ENCODE assay signal across 18 mouse cellular contexts in genomic region chr9:97190321-97190860, GRCm38 (mm10).
DNase-seq lines count a peak whose midpoint lies in the region; ATAC-seq and TF ChIP-seq lines count a peak whose summit lies in the region.
"Had no signal": no experiment of that assay in that cellular context is flagged by ENCODE, and none has a peak within 500 bp of the region (broad histone marks: within the 10 kb centered on the region; RNA-seq: fewer than 3 reads in every experiment).

No protein-coding gene starts in this region.

- no peak for TF ChIP-seq CTCF in liver, adult 2 months (IDR thresholded peaks at IDR 0.05; ENCODE audit: low read depth, low read length)

- no peak overlapping the region for H3K9ac ChIP-seq in heart, embryonic 12.5 days
- H3K9ac ChIP-seq in liver, adult 2 months (ENCODE audit: low read depth, low read length), result no peak overlapping the region
- H3K9ac ChIP-seq in liver, embryonic 11.5 days (ENCODE audit: low read depth, low read length), result no peak overlapping the region
- no peak overlapping the region for H3K9ac ChIP-seq in intestine, embryonic 15.5 days
- H3K9ac ChIP-seq: forebrain, embryonic 13.5 days; limb, embryonic 13.5 days had no signal

- no peaks in the 10 kb centered on the region for H3K9me3 ChIP-seq in heart, embryonic 12.5 days (replicated peaks)
- no peaks in the 10 kb centered on the region for H3K9me3 ChIP-seq in liver, embryonic 11.5 days (ENCODE audit: control insufficient read depth, low read length)
- no peaks in the 10 kb centered on the region for H3K9me3 ChIP-seq in embryonic facial prominence, embryonic 10.5 days
- no peaks in the 10 kb centered on the region for H3K9me3 ChIP-seq in intestine, embryonic 15.5 days
- H3K9me3 ChIP-seq: forebrain, embryonic 13.5 days; limb, embryonic 13.5 days had no signal

- no peaks in the 10 kb centered on the region for H3K36me3 ChIP-seq in heart, embryonic 12.5 days
- H3K36me3 ChIP-seq in liver, adult 2 months (ENCODE audit: control insufficient read depth, insufficient read depth, low read length), result no peaks in the 10 kb centered on the region
- no peaks in the 10 kb centered on the region for H3K36me3 ChIP-seq in liver, embryonic 11.5 days (ENCODE audit: control insufficient read depth, insufficient read depth, low read length)
- no peaks in the 10 kb centered on the region for H3K36me3 ChIP-seq in embryonic facial prominence, embryonic 10.5 days (replicated peaks)
- H3K36me3 ChIP-seq in intestine, embryonic 15.5 days, result no peaks in the 10 kb centered on the region
- H3K36me3 ChIP-seq: limb, embryonic 13.5 days had no signal

- H3K4me3 ChIP-seq in heart, embryonic 12.5 days, result no peak overlapping the region
- H3K4me3 ChIP-seq in liver, adult 2 months (ENCODE audit: insufficient read depth, low read depth, low read length), result no peak overlapping the region
- H3K4me3 ChIP-seq in liver, embryonic 11.5 days (ENCODE audit: low read depth, low read length), result no peak overlapping the region
- no peak overlapping the region for H3K4me3 ChIP-seq in embryonic facial prominence, embryonic 10.5 days
- H3K4me3 ChIP-seq in intestine, embryonic 15.5 days (replicated peaks), result no peak overlapping the region
- H3K4me3 ChIP-seq: forebrain, embryonic 13.5 days; limb, embryonic 13.5 days; myocyte had no signal

- no peaks in the 10 kb centered on the region for H3K27me3 ChIP-seq in heart, embryonic 12.5 days (replicated peaks)
- H3K27me3 ChIP-seq in liver, adult 2 months (ENCODE audit: control insufficient read depth, insufficient read depth, low read length), result peaks cover 4% of the 10 kb centered on the region; the same call in 1 of the 2 replicates
- H3K27me3 ChIP-seq in liver, embryonic 11.5 days (replicated peaks; ENCODE audit: control insufficient read depth, insufficient read depth, low read length), result no peaks in the 10 kb centered on the region
- no peaks in the 10 kb centered on the region for H3K27me3 ChIP-seq in embryonic facial prominence, embryonic 10.5 days (replicated peaks; ENCODE audit: low read depth, poor library complexity, severe bottlenecking)
- H3K27me3 ChIP-seq in intestine, embryonic 15.5 days (replicated peaks), result no peaks in the 10 kb centered on the region
- H3K27me3 ChIP-seq: forebrain, embryonic 13.5 days; limb, embryonic 13.5 days had no signal

- WGBS in heart, embryonic 12.5 days, result 87% methylated on average over 14 of the region's 14 CpGs
- WGBS in liver, adult 2 months, result 88% methylated on average over 14 of the region's 14 CpGs
- WGBS in liver, embryonic 11.5 days, result 86% methylated on average over 14 of the region's 14 CpGs
- WGBS in embryonic facial prominence, embryonic 10.5 days, result 87% methylated on average over 14 of the region's 14 CpGs
- 91% methylated on average over 14 of the region's 14 CpGs for WGBS in intestine, embryonic 15.5 days

- ATAC-seq in heart, embryonic 12.5 days (ENCODE audit: insufficient number of reproducible peaks, low FRiP score), result no peak
- ATAC-seq in liver, embryonic 11.5 days (replicated peaks; ENCODE audit: low FRiP score), result no peak
- no peak for ATAC-seq in intestine, embryonic 15.5 days
- ATAC-seq: forebrain, embryonic 13.5 days; inflammation-experienced regulatory T-cells, adult 6 months had no signal

- no peak overlapping the region for H3K4me2 ChIP-seq in heart, embryonic 12.5 days
- no peak overlapping the region for H3K4me2 ChIP-seq in liver, embryonic 11.5 days
- no peak overlapping the region for H3K4me2 ChIP-seq in intestine, embryonic 15.5 days (replicated peaks)
- H3K4me2 ChIP-seq: forebrain, embryonic 13.5 days; limb, embryonic 13.5 days had no signal

- no peaks in the 10 kb centered on the region for H3K4me1 ChIP-seq in heart, embryonic 12.5 days (replicated peaks)
- H3K4me1 ChIP-seq in liver, adult 2 months (ENCODE audit: control insufficient read depth, insufficient read depth, low read length), result peaks cover 8% of the 10 kb centered on the region; the same call in 1 of the 2 replicates
- no peaks in the 10 kb centered on the region for H3K4me1 ChIP-seq in liver, embryonic 11.5 days (replicated peaks; ENCODE audit: control insufficient read depth, insufficient read depth, low read length)
- H3K4me1 ChIP-seq in embryonic facial prominence, embryonic 10.5 days, result no peaks in the 10 kb centered on the region
- no peaks in the 10 kb centered on the region for H3K4me1 ChIP-seq in intestine, embryonic 15.5 days (replicated peaks)
- H3K4me1 ChIP-seq: forebrain, embryonic 13.5 days; limb, embryonic 13.5 days had no signal

- H3K27ac ChIP-seq in heart, embryonic 12.5 days (ENCODE audit: poor library complexity, severe bottlenecking), result no peak overlapping the region
- no peak overlapping the region for H3K27ac ChIP-seq in liver, adult 2 months (replicated peaks; ENCODE audit: insufficient read depth, low read depth, low read length)
- no peak overlapping the region for H3K27ac ChIP-seq in liver, embryonic 11.5 days (ENCODE audit: low read depth, low read length)
- no peak overlapping the region for H3K27ac ChIP-seq in embryonic facial prominence, embryonic 10.5 days (replicated peaks)
- no peak overlapping the region for H3K27ac ChIP-seq in intestine, embryonic 15.5 days
- H3K27ac ChIP-seq: forebrain, embryonic 13.5 days; limb, embryonic 13.5 days had no signal

- peak; percentile 68 for DNase-seq in heart, adult 11 months
- DNase-seq in liver, adult 2 months (ENCODE audit: extremely low read depth, low read depth, low spot score), result peak; percentile 50
- DNase-seq in liver, embryonic 11.5 days (ENCODE audit: low spot score), result no peak
- peak; percentile 59 for DNase-seq in Muller cell, postnatal 12 days (ENCODE audit: inconsistent ontology term)
- peak; percentile 70 to 75 for DNase-seq in adrenal gland, postnatal 36 days
- no peak for DNase-seq in embryonic facial prominence, embryonic 10.5 days (ENCODE audit: low spot score)
- DNase-seq: cerebellum, adult 11 months; cerebellum, postnatal 25 days; heart, postnatal 4 days; lung, postnatal 14 days; right cerebral cortex, adult 18-20 months; thymus, adult 18-20 months had no signal

- no peak for TF ChIP-seq POLR2A in liver, adult 2 months (IDR thresholded peaks at IDR 0.05; ENCODE audit: extremely low read depth, insufficient read depth, low read length)

- no peaks in the 10 kb centered on the region for H3K79me2 ChIP-seq in liver, adult 2 months (ENCODE audit: control insufficient read depth, insufficient read depth, low read length)

Comparison
In these comparisons a context has a peak if more than half of its experiments do, and no peak if none do; other contexts are left out.
1. DNase-seq: peak in heart, adult 11 months (single experiment), liver, adult 2 months (single experiment), Muller cell, postnatal 12 days (single experiment) and adrenal gland, postnatal 36 days (2 of 2); none in liver, embryonic 11.5 days (single experiment) and embryonic facial prominence, embryonic 10.5 days (single experiment).